ENCODE assay signal across 8 mouse cellular contexts in genomic region chr19:28991391-28991790, GRCm38 (mm10). TPM values are rescaled to one million over a fixed set of nuclear protein-coding genes. Genes with fewer than 3 reads are reported as not detected.
A peak's percentile ranks its signal among the peaks of the same experiment; 100 is the strongest.
DNase-seq lines count a peak whose midpoint lies in the region; ATAC-seq and TF ChIP-seq lines count a peak whose summit lies in the region.

No protein-coding gene starts in this region.

- WGBS in heart, embryonic 13.5 days: 62% methylated on average over 5 of the region's 5 CpGs
- WGBS in heart, embryonic 16.5 days: 66% methylated on average over 5 of the region's 5 CpGs
- 54% methylated on average over 5 of the region's 5 CpGs for WGBS in macrophage (ENCODE audit: missing documents)

- TF ChIP-seq EP300 in ES-Bruce4 (IDR thresholded peaks at IDR 0.05; ENCODE audit: insufficient read depth, low read depth, low read length): no peak

- no peak for TF ChIP-seq CTCF in ES-Bruce4 (IDR thresholded peaks at IDR 0.05; ENCODE audit: low read depth, low read length)

- H3K79me2 ChIP-seq in macrophage (ENCODE audit: inconsistent target): peaks cover 59% of the 10 kb centered on the region

- H3K27me3 ChIP-seq in heart, embryonic 13.5 days (replicated peaks): no peaks in the 10 kb centered on the region
- no peaks in the 10 kb centered on the region for H3K27me3 ChIP-seq in ES-Bruce4 (ENCODE audit: control insufficient read depth, insufficient read depth, low read length, poor library complexity, severe bottlenecking)
- H3K27me3 ChIP-seq in heart, embryonic 16.5 days (ENCODE audit: control insufficient read depth, insufficient read depth, low read length): no peaks in the 10 kb centered on the region

- ATAC-seq in heart, embryonic 13.5 days (ENCODE audit: extremely low read depth, insufficient number of reproducible peaks, low FRiP score, low TSS enrichment): no peak
- no peak for ATAC-seq in heart, embryonic 16.5 days (replicated peaks; ENCODE audit: extremely low read depth, insufficient read depth, low FRiP score)

- intact Hi-C loops in heart, postnatal 10 days (cut with DNase I): loop anchor here (2.0 to 5.0 kb wide), 2 partner anchors 55 to 261 kb away; partner anchors contain the start of genes Ak3 and Jak2

- no peak for DNase-seq in heart, postnatal 10 days
- DNase-seq in cerebellum, adult 9-10 months: no peak
- DNase-seq in cerebellum, postnatal 25 days: no peak
- DNase-seq in retina, postnatal 1 day: no peak

- peak overlapping the region; percentile 95 for H3K4me3 ChIP-seq in heart, embryonic 13.5 days
- no peak overlapping the region for H3K4me3 ChIP-seq in ES-Bruce4 (ENCODE audit: low read depth, low read length)
- H3K4me3 ChIP-seq in heart, embryonic 16.5 days (ENCODE audit: low read length): peak overlapping the region; percentile 94
- H3K4me3 ChIP-seq in macrophage (ENCODE audit: inconsistent target): peak overlapping the region; percentile 90

- TF ChIP-seq POLR2A in ES-Bruce4 (IDR thresholded peaks at IDR 0.05; ENCODE audit: insufficient read depth, low read length): no peak

- H3K9me3 ChIP-seq in heart, embryonic 13.5 days: no peaks in the 10 kb centered on the region
- H3K9me3 ChIP-seq in ES-Bruce4 (replicated peaks; ENCODE audit: control insufficient read depth, insufficient read depth, low read length, poor library complexity, severe bottlenecking): no peaks in the 10 kb centered on the region
- no peaks in the 10 kb centered on the region for H3K9me3 ChIP-seq in heart, embryonic 16.5 days (replicated peaks; ENCODE audit: control insufficient read depth, low read length)

- peak overlapping the region; percentile 97 for H3K27ac ChIP-seq in heart, embryonic 13.5 days (replicated peaks)
- H3K27ac ChIP-seq in ES-Bruce4 (ENCODE audit: insufficient read depth, low read length): no peak overlapping the region
- peak overlapping the region; percentile 99 for H3K27ac ChIP-seq in heart, embryonic 16.5 days (ENCODE audit: low read length)
- no peak overlapping the region for H3K27ac ChIP-seq in macrophage

- peak overlapping the region; percentile 84 for H3K4me2 ChIP-seq in heart, embryonic 13.5 days
- H3K4me2 ChIP-seq in heart, embryonic 16.5 days (ENCODE audit: low read depth, low read length): peak overlapping the region; percentile 87

- H3K9ac ChIP-seq in heart, embryonic 13.5 days: peak overlapping the region; percentile 89
- peak overlapping the region; percentile 82; the same call in 1 of the 2 replicates for H3K9ac ChIP-seq in ES-Bruce4 (ENCODE audit: low read depth, poor library complexity, severe bottlenecking)
- peak overlapping the region; percentile 96 for H3K9ac ChIP-seq in heart, embryonic 16.5 days (ENCODE audit: low read length)

- H3K4me1 ChIP-seq in heart, embryonic 13.5 days: peaks cover 19% of the 10 kb centered on the region
- H3K4me1 ChIP-seq in ES-Bruce4 (ENCODE audit: control insufficient read depth, insufficient read depth, low read length): peaks cover 2% of the 10 kb centered on the region
- H3K4me1 ChIP-seq in heart, embryonic 16.5 days (ENCODE audit: control insufficient read depth, insufficient read depth, low read length): peaks cover 25% of the 10 kb centered on the region

- peaks cover 37% of the 10 kb centered on the region for H3K36me3 ChIP-seq in heart, embryonic 13.5 days
- H3K36me3 ChIP-seq in ES-Bruce4 (ENCODE audit: control insufficient read depth, insufficient read depth, low read length, poor library complexity, severe bottlenecking) (peaks cover 10% of the 10 kb centered on the region), macrophage (ENCODE audit: inconsistent target) (peaks cover 15% of the 10 kb centered on the region; the same call in 1 of the 2 replicates)
- H3K36me3 ChIP-seq in heart, embryonic 16.5 days (ENCODE audit: control insufficient read depth, insufficient read depth): peaks cover 19% of the 10 kb centered on the region

RNA-seq across cellular contexts. Expression of gene Cdc37l1, which starts 1.2 kb away (rescaled TPM):
- 27.3 and 30.6 TPM in 2 replicates for polyA plus RNA-seq in heart, embryonic 13.5 days (2015; fragmentation: Nextera tagmentation; extraction: Ambion mirVana)
- total RNA-seq in heart, postnatal 10 days (2021): 10 to 100 TPM; 53.6 to 85.5 TPM
- polyA plus RNA-seq in ES-Bruce4 (2011; ENCODE audit: insufficient read depth, insufficient read length, low read depth, missing spikeins) (58.9 and 59.3 TPM in 2 replicates), macrophage (2018) (15.5 to 19.2 TPM (median 18.1 TPM) in 3 replicates)
- polyA plus RNA-seq in heart, embryonic 16.5 days (2015; fragmentation: Nextera tagmentation; extraction: Ambion mirVana): 54.7 and 55.7 TPM in 2 replicates
- total RNA-seq in macrophage (2018; cell fraction: chromatin; rRNA removed): 100 to 1,000 TPM in 16 of 26 experiments, 10 to 100 TPM in 10; 38.4 to 227 (median 120) TPM
- 10 to 100 TPM in 20 of 26 experiments, 1 to 10 TPM in 6; 7.0 to 22.9 (median 12.1) TPM for total RNA-seq in macrophage (2018; cell fraction: cytosol; rRNA removed)
- total RNA-seq in macrophage (2018; cell fraction: nucleus; rRNA removed): 100 to 1,000 TPM in 13 of 26 experiments, 10 to 100 TPM in 13; 52.6 to 234 (median 99.3) TPM

RNA-seq across cellular contexts. Expression of gene 4430402I18Rik, which starts 23.8 kb away (rescaled TPM):
- polyA plus RNA-seq in heart, embryonic 13.5 days (2015; fragmentation: Nextera tagmentation; extraction: Ambion mirVana): 5.3 and 6.8 TPM in 2 replicates
- total RNA-seq in heart, postnatal 10 days (2021): 10 to 100 TPM; 15.7 to 16.5 TPM
- polyA plus RNA-seq in ES-Bruce4 (2011; ENCODE audit: insufficient read depth, insufficient read length, low read depth, missing spikeins): 0.72 and 1.7 TPM in 2 replicates
- polyA plus RNA-seq in heart, embryonic 16.5 days (2015; fragmentation: Nextera tagmentation; extraction: Ambion mirVana): 11.0 and 11.2 TPM in 2 replicates
- total RNA-seq in macrophage (2018; cell fraction: chromatin; rRNA removed): 1 to 10 TPM in 14 of 26 experiments, under 1 TPM in 5, not detected in 7; 0.29 to 6.2 (median 1.5) TPM
- 1 to 10 TPM in 3 of 26 experiments, under 1 TPM in 23; 0.14 to 1.9 (median 0.57) TPM for total RNA-seq in macrophage (2018; cell fraction: cytosol; rRNA removed)
- 1 to 10 TPM in 6 of 26 experiments, under 1 TPM in 11, not detected in 9; 0.31 to 3.3 (median 0.80) TPM for total RNA-seq in macrophage (2018; cell fraction: nucleus; rRNA removed)
- 0.27 to 0.75 TPM in 2 of 3 replicates, not detected in the other for polyA plus RNA-seq in macrophage (2018)

RNA-seq across cellular contexts. Expression of gene Plpp6, which starts 27.6 kb away (rescaled TPM):
- polyA plus RNA-seq in heart, embryonic 13.5 days (2015; fragmentation: Nextera tagmentation; extraction: Ambion mirVana): 6.0 and 6.4 TPM in 2 replicates
- total RNA-seq in heart, postnatal 10 days (2021): 1 to 10 TPM; 7.7 to 8.1 TPM
- polyA plus RNA-seq in ES-Bruce4 (2011; ENCODE audit: insufficient read depth, insufficient read length, low read depth, missing spikeins) (3.4 and 5.6 TPM in 2 replicates), macrophage (2018) (8.4 to 10.5 TPM (median 8.5 TPM) in 3 replicates)
- 7.9 and 8.8 TPM in 2 replicates for polyA plus RNA-seq in heart, embryonic 16.5 days (2015; fragmentation: Nextera tagmentation; extraction: Ambion mirVana)
- 10 to 100 TPM in 1 of 26 experiments, 1 to 10 TPM in 23, under 1 TPM in 2; 0.76 to 10.5 (median 4.0) TPM for total RNA-seq in macrophage (2018; cell fraction: chromatin; rRNA removed)
- total RNA-seq in macrophage (2018; cell fraction: cytosol; rRNA removed): 10 to 100 TPM in 12 of 26 experiments, 1 to 10 TPM in 14; 5.7 to 14.4 (median 9.8) TPM
- 10 to 100 TPM in 12 of 26 experiments, 1 to 10 TPM in 14; 2.9 to 21.6 (median 9.9) TPM for total RNA-seq in macrophage (2018; cell fraction: nucleus; rRNA removed)

RNA-seq across cellular contexts. Expression of gene Ak3, which starts 56.4 kb away (rescaled TPM):
- 69.3 and 69.8 TPM in 2 replicates for polyA plus RNA-seq in heart, embryonic 13.5 days (2015; fragmentation: Nextera tagmentation; extraction: Ambion mirVana)
- 10 to 100 TPM; 82.7 to 83.3 TPM for total RNA-seq in heart, postnatal 10 days (2021)
- polyA plus RNA-seq in ES-Bruce4 (2011; ENCODE audit: insufficient read depth, insufficient read length, low read depth, missing spikeins) (20.4 and 23.3 TPM in 2 replicates), macrophage (2018) (36.0 to 43.1 TPM (median 41.6 TPM) in 3 replicates)
- 98.6 and 99.3 TPM in 2 replicates for polyA plus RNA-seq in heart, embryonic 16.5 days (2015; fragmentation: Nextera tagmentation; extraction: Ambion mirVana)
- total RNA-seq in macrophage (2018; cell fraction: chromatin; rRNA removed): 10 to 100 TPM in 12 of 26 experiments, 1 to 10 TPM in 13, under 1 TPM in 1; 0.87 to 21.2 (median 9.4) TPM
- total RNA-seq in macrophage (2018; cell fraction: cytosol; rRNA removed): 10 to 100 TPM; 24.5 to 50.9 (median 33.1) TPM
- 10 to 100 TPM in 18 of 26 experiments, 1 to 10 TPM in 8; 6.2 to 27.5 (median 12.2) TPM for total RNA-seq in macrophage (2018; cell fraction: nucleus; rRNA removed)

Comparison
In these comparisons a context has a peak if more than half of its experiments do, and no peak if none do; other contexts are left out.
1. H3K27ac ChIP-seq: peak in heart, embryonic 13.5 days (single experiment) and heart, embryonic 16.5 days (single experiment); none in ES-Bruce4 (single experiment) and macrophage (single experiment).
2. Peak in every context shown above with its lines, with median percentiles within 50 percentile points of each other: H3K9ac ChIP-seq.